Mouse (Mus musculus) ES-E14 (cell line): ENCODE results near the gene Mfsd5. TPM values are rescaled to one million over a fixed set of nuclear protein-coding genes. Genes with fewer than 3 reads are reported as not detected.

Experiments used
- DNase-seq: peaks from one replicate; pipeline ENCODE4 v3.0.0-alpha.2; 2013; ENCODE audit warnings: low read depth, low spot score
- H3K27ac ChIP-seq: 2 replicates; pipeline ENCODE4 v1.5.1; 2012; ENCODE audit warnings: low read depth, mild to moderate bottlenecking, low read length, moderate library complexity, mixed read lengths; ENCODE audit not compliant: poor library complexity, insufficient read depth, severe bottlenecking
- H3K36me3 ChIP-seq: 2 replicates; pipeline ENCODE4 v1.6.1; 2012; ENCODE audit warnings: mild to moderate bottlenecking, low read length, moderate library complexity, mixed read lengths; ENCODE audit not compliant: control insufficient read depth, poor library complexity, insufficient read depth, severe bottlenecking
- H3K4me1 ChIP-seq, 2 experiments: fragments of 150-350 bp in 1 of 2; sonication (generic) in 1 of 2; 2 replicates each; pipeline ENCODE4 v1.6.1; 2012; ENCODE audit warnings: low read length in 2 of 2, mild to moderate bottlenecking in 1 of 2, mixed read lengths in 1 of 2; ENCODE audit not compliant: control insufficient read depth in 2 of 2, insufficient read depth in 2 of 2, poor library complexity in 1 of 2
- H3K4me3 ChIP-seq, 2 experiments: fragments of 150-350 bp in 1 of 2; sonication (generic) in 1 of 2; 2 replicates each; pipeline ENCODE4 v1.5.1; 2012; ENCODE audit warnings: low read length in 2 of 2, low read depth in 1 of 2, mild to moderate bottlenecking in 1 of 2, mixed read lengths in 1 of 2; ENCODE audit not compliant: insufficient read depth in 1 of 2, poor library complexity in 1 of 2, severe bottlenecking in 1 of 2
- H3K9ac ChIP-seq: 2 replicates; pipeline ENCODE4 v1.6.1; 2012; ENCODE audit warnings: low read depth, mild to moderate bottlenecking, low read length, mixed read lengths; ENCODE audit not compliant: poor library complexity, insufficient read depth, severe bottlenecking
- H3K9me3 ChIP-seq: fragments of 150-350 bp; sonication (generic); 2 replicates; pipeline ENCODE4 v1.6.1; 2012; ENCODE audit warnings: low read depth, mild to moderate bottlenecking, low read length; ENCODE audit not compliant: control insufficient read depth, insufficient read depth
- CHD2 ChIP-seq: IDR thresholded peaks from 2 replicates; pipeline ENCODE4 v1.6.1; 2014; ENCODE audit warnings: mild to moderate bottlenecking, low read depth, low read length, inconsistent platforms
- HCFC1 ChIP-seq: IDR thresholded peaks from 2 replicates; pipeline ENCODE4 v1.6.1; 2012; ENCODE audit warnings: low read length, inconsistent platforms, borderline replicate concordance; ENCODE audit not compliant: insufficient read depth
- MAFK ChIP-seq: IDR thresholded peaks from 2 replicates; pipeline ENCODE4 v1.6.1; 2014; ENCODE audit warnings: mild to moderate bottlenecking, low read depth, low read length, inconsistent platforms; ENCODE audit not compliant: insufficient read depth
- ZC3H11A ChIP-seq: IDR thresholded peaks from 2 replicates; pipeline ENCODE4 v1.6.1; 2012; ENCODE audit warnings: low read depth, mild to moderate bottlenecking, inconsistent platforms, low read length, borderline replicate concordance
- ZNF384 ChIP-seq: IDR thresholded peaks from 2 replicates; pipeline ENCODE4 v1.6.1; 2012; ENCODE audit warnings: low read depth, low read length, inconsistent platforms
- in situ Hi-C, 2 experiments: fragments of 600-800 bp; cut with MboI; formaldehyde crosslinking; loops; one replicate each; pipeline ENCODE4 v1.15.1; 2025; ENCODE audit warnings: low sequenced_read_pairs in 2 of 2, inconsistent platforms in 1 of 2; ENCODE audit not compliant: unreplicated experiment in 2 of 2
- total RNA-seq: library from RNA; depleted of rRNA; stranded (reverse); fragments of 300-350 nt; gene quantifications from 2 replicates; pipeline ENCODE4 v1.2.3, GENCODE M21; 2012

The Mfsd5 gene
- total RNA-seq, 1 experiment: 89.9 TPM

DNA sequence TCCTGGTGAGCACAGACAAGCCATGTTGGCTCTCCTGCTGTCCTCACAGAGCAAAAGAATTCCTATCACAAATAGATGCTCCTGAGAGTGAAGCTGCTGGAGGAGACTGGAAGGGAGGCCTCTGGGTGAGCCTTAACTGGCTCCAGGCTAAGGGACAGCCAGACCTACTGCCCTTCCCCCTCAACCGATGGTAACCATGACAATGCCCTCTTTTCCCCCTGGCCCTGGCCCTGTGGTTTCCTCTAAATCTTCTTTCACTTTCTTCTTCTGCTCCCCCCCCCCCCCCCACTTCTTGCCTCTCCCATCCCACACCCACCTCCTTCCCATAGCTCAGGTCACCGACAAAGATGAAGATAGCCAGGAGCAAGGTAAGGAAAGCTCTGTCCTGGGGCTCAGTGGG lies 45.4 kb upstream of the Mfsd5 start:
- Histone ChIP-seq H3K9me3 (no peaks in the 10 kb centered on the region), H3K36me3 (peaks cover 28% of the 10 kb centered on the region), H3K4me3 (no peak overlapping the region), H3K9ac (no peak overlapping the region), H3K4me1 (peaks cover 10 to 45% of the 10 kb centered on the region in 2 experiments), H3K27ac (peak overlapping the region; percentile 84; the same call in 1 of the 2 replicates)
- in situ Hi-C loops: no loop called here
- DNase-seq: no peak
- TF ChIP-seq ZC3H11A: no peak
- TF ChIP-seq MAFK: no peak
- TF ChIP-seq CHD2: no peak
- TF ChIP-seq ZNF384: no peak
- TF ChIP-seq HCFC1: no peak

DNA sequence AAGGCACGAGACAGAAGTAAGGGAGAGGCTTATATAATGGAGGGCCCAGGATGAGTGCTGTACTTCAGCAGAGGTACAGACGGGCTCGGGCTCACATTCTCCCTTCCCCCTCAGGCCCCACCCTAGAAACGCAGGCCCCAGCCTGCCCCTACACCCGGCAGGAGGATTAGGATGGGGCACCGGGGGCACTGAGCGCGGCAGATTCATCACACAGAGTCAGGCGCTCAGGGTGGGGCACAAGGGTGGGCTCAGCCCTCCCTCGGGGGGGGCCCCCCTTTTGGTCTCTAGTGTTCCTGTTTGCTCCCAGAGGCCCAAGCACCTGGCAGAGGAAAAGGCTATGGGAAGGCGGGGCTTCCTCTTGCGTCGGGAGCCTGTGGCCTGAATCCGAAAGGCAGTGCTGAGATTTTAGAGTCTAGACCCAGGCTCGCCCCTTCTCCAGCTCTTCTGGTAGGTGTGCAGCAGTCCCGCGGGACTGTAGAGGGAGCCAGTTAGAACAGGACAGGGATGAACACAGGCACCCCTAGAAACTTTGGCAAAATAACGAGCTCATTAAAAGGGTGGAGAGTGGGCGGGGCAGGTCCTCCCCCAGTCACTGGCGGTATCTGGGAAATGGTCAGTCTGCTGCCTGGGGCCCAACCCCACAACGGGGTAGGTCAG lies 43.8 kb upstream of the Mfsd5 start:
- Histone ChIP-seq H3K27ac (peak overlapping the region; percentile 84), H3K9ac (peak overlapping the region; percentile 64; the same call in 1 of the 2 replicates), H3K4me1 (peaks cover 12 to 46% of the 10 kb centered on the region in 2 experiments), H3K36me3 (peaks cover 39% of the 10 kb centered on the region), H3K4me3 (peak overlapping the region; percentile 51), H3K9me3 (no peaks in the 10 kb centered on the region)
- TF ChIP-seq HCFC1 (no peak), ZC3H11A (no peak), MAFK (no peak), ZNF384 (no peak), CHD2 (no peak)
- DNase-seq: no peak
- in situ Hi-C loops: no loop called here

DNA sequence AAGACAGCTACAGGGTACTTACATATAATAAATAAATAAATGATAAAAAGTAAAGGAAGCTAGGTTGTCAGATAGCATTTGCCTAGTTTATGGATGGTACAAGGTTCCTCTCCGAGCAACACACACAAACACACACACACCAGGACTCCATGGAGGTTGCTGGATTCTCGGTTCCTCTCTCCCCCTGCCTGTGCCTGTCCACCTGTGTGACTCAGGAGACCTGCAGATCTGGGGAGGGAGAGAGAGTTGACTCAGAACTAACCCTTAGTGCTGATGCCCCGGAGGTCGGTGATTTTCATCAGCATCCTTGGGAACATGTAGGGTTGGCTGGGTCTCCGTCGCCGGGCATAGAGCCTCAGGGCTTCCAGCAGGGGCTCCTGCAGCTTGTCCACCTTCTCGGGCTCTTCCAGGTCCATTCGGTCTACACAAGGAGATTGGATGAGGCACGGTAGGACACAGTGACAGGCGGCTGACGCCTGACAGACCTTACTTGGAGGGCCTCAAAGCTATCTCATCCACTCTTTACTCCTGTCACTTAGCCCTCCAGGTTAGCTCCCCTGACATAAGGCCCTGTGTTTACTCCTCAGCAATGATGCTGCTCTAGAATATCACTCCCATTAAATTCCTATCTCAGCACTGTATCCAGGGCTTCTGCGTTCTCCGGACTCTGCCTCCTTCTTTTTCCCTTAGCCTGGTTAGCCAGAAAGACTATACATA lies 40.6 kb upstream of the Mfsd5 start:
- DNase-seq: no peak
- peak overlapping the region; percentile 26; the same call in 1 of the 2 replicates for H3K27ac ChIP-seq
- in situ Hi-C loops: no loop called here
- H3K36me3 ChIP-seq: peaks cover 49% of the 10 kb centered on the region
- H3K9me3 ChIP-seq: no peaks in the 10 kb centered on the region
- TF ChIP-seq HCFC1 (no peak), ZC3H11A (no peak), ZNF384 (no peak), MAFK (no peak), CHD2 (no peak)
- H3K4me3 ChIP-seq: peak overlapping the region in 1 of 2 experiments; percentile 44; a peak in 2 of 4 replicates
- peaks cover 15 to 35% of the 10 kb centered on the region in 2 experiments for H3K4me1 ChIP-seq
- peak overlapping the region; percentile 60; the same call in 1 of the 2 replicates for H3K9ac ChIP-seq

DNA sequence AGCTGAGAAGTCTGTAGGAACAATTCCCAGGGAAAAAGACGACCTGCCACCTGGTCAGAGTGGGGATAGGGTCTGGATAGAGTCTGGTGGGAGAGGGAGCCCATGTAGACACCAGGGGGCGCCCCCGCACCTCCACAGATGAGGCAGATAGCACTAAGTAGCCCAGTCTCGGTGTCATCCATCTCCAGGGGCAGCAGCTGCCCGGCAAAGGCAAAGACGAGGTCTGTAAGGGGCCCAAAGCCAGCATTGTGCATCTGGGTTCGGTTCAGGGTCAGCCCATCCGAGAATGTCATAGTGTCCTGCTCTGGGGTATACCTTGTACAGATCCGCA lies 40.0 kb upstream of the Mfsd5 start:
- in situ Hi-C loops: no loop called here
- Histone ChIP-seq H3K9me3 (no peaks in the 10 kb centered on the region), H3K4me1 (peaks cover 16 to 31% of the 10 kb centered on the region in 2 experiments), H3K36me3 (peaks cover 49% of the 10 kb centered on the region), H3K9ac (peak overlapping the region; percentile 60; the same call in 1 of the 2 replicates), H3K4me3 (peak overlapping the region in 1 of 2 experiments; percentile 58; a peak in 2 of 4 replicates), H3K27ac (peak overlapping the region; percentile 98; the same call in 1 of the 2 replicates)
- TF ChIP-seq ZC3H11A (peak; percentile 75; the same call in 1 of the 2 replicates), MAFK (no peak)
- DNase-seq: no peak
